Mouse (Mus musculus): ENCODE measurements around the gene Sprr2k.
"Not testable (repeated sequence)": the region's sequence is repeated elsewhere in the genome, so short reads cannot be mapped to it uniquely, and the experiment has no call there.

Gene Sprr2k

DNA sequence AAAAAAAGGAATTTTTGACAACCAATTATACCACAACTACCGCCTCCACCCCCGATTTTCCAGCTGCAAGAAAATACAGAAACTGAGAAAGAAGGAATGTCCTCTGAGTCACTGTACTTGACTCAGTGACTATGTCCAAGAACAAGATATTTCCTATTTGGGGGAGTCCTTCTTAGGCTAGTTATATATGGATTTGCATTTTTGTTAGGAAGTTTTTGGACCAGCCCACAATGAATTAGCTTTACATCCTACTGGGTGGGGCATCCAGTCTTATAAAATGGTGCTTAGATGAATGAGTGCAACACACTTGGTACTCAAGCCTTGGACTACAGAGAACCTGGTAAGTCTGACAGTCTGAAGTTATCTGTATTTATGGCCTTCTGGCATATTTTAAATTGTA, at the start of gene Sprr2k:
Sprr2k (plus strand) TSS at position 301 of the 400 bp plus-strand sequence.
- DNase-seq (ENCODE audit: low spot score in 2 of 2): no peak

GRCm38 (mm10) chr3:92385385-92385784, 47.0 kb upstream of the Sprr2k start, which contains the start of gene Sprr2h:
Gene Sprr2h (plus strand): TSS chr3:92385685.
- DNase-seq (ENCODE audit: low spot score in 2 of 2): no peak

GRCm38 (mm10) chr3:92394301-92394700, 38.1 kb upstream of the Sprr2k start:
- DNase-seq (ENCODE audit: low spot score in 2 of 2): peak in 1 of 2 experiments; percentile 2

GRCm38 (mm10) chr3:92407691-92408090, 24.7 kb upstream of the Sprr2k start, which contains the start of gene Sprr2i:
Gene Sprr2i (plus strand): TSS chr3:92407991.
- DNase-seq (ENCODE audit: low spot score in 2 of 2): no peak

GRCm38 (mm10) chr3:92417782-92418181, 14.6 kb upstream of the Sprr2k start, which contains the start of gene Sprr2j-ps:
Gene Sprr2j-ps (plus strand): TSS chr3:92418082.
- DNase-seq (ENCODE audit: low spot score in 2 of 2): no peak

DNA sequence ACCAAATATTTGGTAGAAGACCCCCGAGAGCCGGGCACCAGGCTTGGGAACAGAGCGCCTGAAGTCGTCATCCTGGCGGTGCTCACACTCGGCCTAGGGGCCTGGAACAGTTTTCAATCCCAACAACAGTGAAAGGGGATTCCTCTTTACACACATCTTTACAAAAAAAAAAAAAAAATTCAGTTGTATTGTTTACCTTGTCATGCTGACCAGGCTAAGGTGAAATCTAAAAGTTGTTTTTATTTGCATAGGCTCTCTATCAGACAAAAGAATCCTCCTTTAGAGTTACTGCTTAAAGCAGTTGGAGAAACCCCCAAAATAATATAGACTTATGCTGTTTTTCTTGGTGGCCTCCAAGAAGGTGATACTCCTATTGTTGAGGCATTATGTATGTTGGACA, 3.1 kb upstream of the Sprr2k start, which contains the start of gene Gm9774:
Gm9774 (minus strand) TSS at position 101 of the 400 bp plus-strand sequence.
- DNase-seq (ENCODE audit: low spot score in 2 of 2): no peak

DNA sequence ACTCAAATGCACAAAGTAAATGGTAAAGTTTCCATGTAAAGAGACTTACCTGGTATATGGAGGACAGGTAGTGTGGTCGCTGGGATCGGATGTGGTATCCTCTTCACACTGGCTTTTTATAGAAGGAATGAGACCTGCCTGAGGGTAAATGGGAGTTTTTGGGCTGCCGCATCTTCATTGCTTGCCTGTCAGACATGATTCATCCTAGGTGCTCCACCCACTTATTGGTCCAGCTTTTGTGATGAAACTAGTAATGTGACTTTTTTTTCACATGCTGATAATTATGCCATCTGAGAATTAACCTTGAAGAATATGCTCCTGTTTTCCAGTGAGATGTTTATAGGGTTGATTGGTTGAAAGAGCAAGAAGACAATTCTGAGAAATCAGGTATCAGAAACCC, 6.3 kb downstream of the Sprr2k start, which contains the start of gene Sprr1b:
Sprr1b (minus strand) TSS at position 101 of the 400 bp plus-strand sequence.
- no peak for DNase-seq (ENCODE audit: low spot score in 2 of 2)

- DNase-seq (ENCODE audit: low spot score in 2 of 2): no peak
Observed at GRCm38 (mm10) chr3:92440177-92440576, 7.8 kb downstream of the Sprr2k start.

DNA sequence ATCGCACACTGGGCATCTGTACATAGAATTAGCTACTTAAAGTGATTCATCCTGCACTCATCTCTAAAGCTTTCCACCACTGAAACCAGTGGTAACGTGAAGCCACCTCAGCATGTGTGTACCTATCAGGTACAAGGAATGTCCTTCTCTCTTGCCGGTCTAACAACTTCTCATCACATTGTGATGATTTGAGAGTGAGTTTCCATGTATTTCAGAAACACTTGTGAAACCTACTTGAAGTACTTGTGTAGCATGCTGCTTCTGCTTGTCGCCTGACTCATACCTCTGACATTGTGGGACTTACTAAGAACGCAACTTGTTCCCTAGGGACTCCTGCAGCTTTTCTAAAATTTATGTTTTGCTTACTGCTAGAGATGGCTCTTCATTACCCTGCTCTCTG, 22.8 kb downstream of the Sprr2k start:
- no peak for DNase-seq (ENCODE audit: low spot score in 2 of 2)

DNA sequence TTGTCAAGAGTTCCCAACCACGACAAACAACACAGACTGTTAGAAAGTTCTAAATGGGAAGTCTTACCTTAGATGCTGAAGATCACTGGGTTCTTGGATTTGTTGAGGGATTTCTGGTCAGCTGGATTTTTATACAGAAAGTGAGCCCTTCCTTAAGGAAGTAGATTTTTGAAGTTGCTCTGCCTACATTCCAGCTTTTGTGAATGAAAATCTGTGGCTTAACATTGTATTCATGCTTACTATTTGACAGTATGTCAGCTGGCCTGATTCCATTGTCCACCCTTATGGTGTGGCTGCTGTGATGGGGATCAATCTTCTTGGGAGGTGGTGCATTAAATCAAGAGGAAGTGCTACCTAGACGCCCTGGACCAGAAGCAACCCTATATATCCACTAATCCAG, 26.2 kb downstream of the Sprr2k start, which contains the start of gene Sprr3:
Sprr3 (minus strand) TSS at position 101 of the 400 bp plus-strand sequence.
- no peak for DNase-seq (ENCODE audit: low spot score in 2 of 2)

GRCm38 (mm10) chr3:92466576-92466975, 34.2 kb downstream of the Sprr2k start:
- DNase-seq (ENCODE audit: low spot score in 2 of 2): no peak

DNA sequence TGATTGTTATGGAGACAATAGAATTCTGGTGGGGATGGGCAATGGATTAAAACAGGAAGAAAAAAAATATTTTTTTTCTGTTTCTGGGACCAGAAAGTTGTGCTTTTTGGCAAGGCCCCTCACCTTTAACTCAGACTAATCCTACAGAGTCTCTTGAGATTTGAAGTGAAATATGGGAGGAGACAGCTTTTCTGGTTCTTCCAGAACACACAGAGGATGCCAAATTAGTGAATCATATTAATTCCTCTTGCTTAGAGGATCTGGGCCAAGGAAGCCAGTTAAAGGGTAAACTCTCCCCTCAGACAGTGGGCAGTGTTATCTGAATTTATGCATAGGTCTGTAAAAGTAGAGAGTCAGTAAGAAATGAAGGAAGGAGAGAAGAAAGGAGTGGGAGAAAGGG, 35.0 kb downstream of the Sprr2k start:
- DNase-seq (ENCODE audit: low spot score in 2 of 2): no peak

DNA sequence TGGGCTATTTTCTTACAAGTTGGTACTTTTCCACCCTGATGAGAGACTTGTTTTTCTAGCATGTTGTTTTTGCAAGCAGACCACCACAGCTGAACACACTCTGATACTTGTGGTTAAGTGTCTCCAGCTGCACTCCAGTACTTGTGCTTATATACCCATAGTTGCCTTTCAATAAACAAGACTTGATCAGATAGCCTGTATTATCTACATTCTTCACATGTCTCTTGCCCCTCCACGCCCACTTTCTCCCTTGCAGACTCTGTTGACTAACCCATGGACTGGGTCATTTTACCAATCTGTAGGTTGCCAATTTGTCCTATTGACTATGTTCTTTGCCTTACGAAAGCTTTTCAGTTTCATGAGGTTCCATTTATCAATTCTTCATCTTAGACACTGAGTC, 37.7 kb downstream of the Sprr2k start:
- DNase-seq (ENCODE audit: low spot score in 2 of 2): no peak

DNA sequence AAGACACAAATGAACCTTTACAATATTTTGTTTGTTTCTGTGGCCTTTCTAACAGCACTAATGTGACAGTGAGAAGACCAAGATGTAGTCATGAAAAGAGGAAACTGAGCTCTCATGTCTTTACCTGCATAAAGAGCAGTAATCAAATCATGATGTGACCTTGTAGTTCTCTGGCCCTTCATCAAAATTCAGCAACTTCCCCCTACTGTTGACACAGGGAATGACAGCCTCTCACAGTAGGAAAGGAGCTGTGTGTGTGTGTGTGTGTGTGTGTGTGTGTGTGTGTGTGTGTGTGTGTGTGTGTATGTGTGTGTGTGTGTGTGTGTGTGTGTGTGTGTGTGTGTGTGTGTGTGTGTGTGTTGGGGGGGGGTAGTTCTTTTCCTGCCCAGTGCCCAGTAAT, 48.9 kb downstream of the Sprr2k start:
- DNase-seq (ENCODE audit: low spot score in 2 of 2): not testable (repeated sequence)
